Mouse (Mus musculus) gastrocnemius, postnatal 25 days (tissue): ENCODE results near the gene Ly6g6e. TPM values are rescaled to one million over a fixed set of nuclear protein-coding genes. Genes with fewer than 3 reads are reported as not detected.
A peak's percentile ranks its signal among the peaks of the same experiment; 100 is the strongest.

Experiments
- DNase-seq: peaks from one replicate; pipeline ENCODE4 v3.0.0; 2022
- total RNA-seq, 2 experiments: library from RNA; stranded (reverse); gene quantifications; 1 replicate in 1 of 2; 2 replicates in 1 of 2; pipeline ENCODE4 v1.2.3; 2021

Ly6g6e gene
- total RNA-seq, 2 experiments from 2014 or later: not detected

GRCm38 (mm10) chr17:35049561-35050016, 27.1 kb upstream of the Ly6g6e start, which contains the start of gene Clic1:
Clic1 (plus strand) TSS chr17:35049966.
- DNase-seq: peak; percentile 58

GRCm38 (mm10) chr17:35050126-35050750, 26.5 kb upstream of the Ly6g6e start:
- DNase-seq: peak; percentile 80

- peak; percentile 72 for DNase-seq
Observed at GRCm38 (mm10) chr17:35051156-35052086, 25.3 kb upstream of the Ly6g6e start.

GRCm38 (mm10) chr17:35052271-35052798, 24.4 kb upstream of the Ly6g6e start:
- DNase-seq: no peak

GRCm38 (mm10) chr17:35055691-35056495, 20.8 kb upstream of the Ly6g6e start:
- no peak for DNase-seq

GRCm38 (mm10) chr17:35057090-35057489, 19.6 kb upstream of the Ly6g6e start:
- no peak for DNase-seq

- no peak for DNase-seq
Observed at GRCm38 (mm10) chr17:35058316-35058715, 18.4 kb upstream of the Ly6g6e start.

- peak; percentile 89 for DNase-seq
Observed at GRCm38 (mm10) chr17:35058911-35059892, 17.5 kb upstream of the Ly6g6e start, which contains the start of gene Ddah2. Ddah2 (plus strand) TSS chr17:35059035.

- peak; percentile 16 for DNase-seq
Observed at GRCm38 (mm10) chr17:35060071-35060470, 16.6 kb upstream of the Ly6g6e start.

- DNase-seq: peak; percentile 20
Observed at GRCm38 (mm10) chr17:35060737-35061297, 15.9 kb upstream of the Ly6g6e start.

GRCm38 (mm10) chr17:35061299-35061698, 15.4 kb upstream of the Ly6g6e start:
- no peak for DNase-seq

GRCm38 (mm10) chr17:35063466-35063865, 13.2 kb upstream of the Ly6g6e start:
- DNase-seq: no peak

- no peak for DNase-seq
Observed at GRCm38 (mm10) chr17:35064378-35064877, 12.3 kb upstream of the Ly6g6e start.

GRCm38 (mm10) chr17:35064951-35065947, 11.5 kb upstream of the Ly6g6e start, which contains the start of gene Ly6g6c:
Ly6g6c (plus strand) TSS chr17:35065388.
- peak; percentile 46 for DNase-seq

GRCm38 (mm10) chr17:35066084-35066483, 10.6 kb upstream of the Ly6g6e start, which contains the start of gene Mpig6b:
Mpig6b (minus strand) TSS chr17:35066184.
- DNase-seq: no peak

- DNase-seq: no peak
Observed at GRCm38 (mm10) chr17:35068213-35068914, 8.3 kb upstream of the Ly6g6e start.

- no peak for DNase-seq
Observed at GRCm38 (mm10) chr17:35070556-35071229, 6.0 kb upstream of the Ly6g6e start.
